Mouse (Mus musculus): Measurements from ENCODE around the gene Golm1. TPM values are rescaled to one million over a fixed set of nuclear protein-coding genes. Genes with fewer than 3 reads are reported as not detected.

Golm1 gene
- total and polyA plus RNA-seq, 2 experiments from 2014 or later, result 17.9 to 20.2 TPM

DNA sequence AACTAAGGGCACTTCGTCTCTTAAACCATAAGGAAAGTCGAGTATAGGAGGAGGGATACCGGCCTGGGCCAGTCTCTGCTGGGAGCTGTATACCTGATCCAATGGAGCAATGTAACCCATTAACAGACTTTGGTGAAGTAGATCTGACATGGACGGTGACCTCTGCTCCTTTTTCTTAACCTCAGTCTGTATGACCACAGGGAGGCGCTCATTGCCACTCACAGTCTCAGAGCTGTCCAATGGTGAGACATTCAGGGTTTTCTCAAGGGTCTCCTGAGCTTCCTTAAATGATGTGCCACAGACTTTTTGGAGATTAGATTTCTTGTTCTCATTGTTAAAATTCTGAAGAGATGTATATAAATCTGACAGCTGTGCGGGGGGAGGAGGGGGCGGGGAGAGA is 15.0 kb upstream of the Golm1 start:
- no peaks in the 10 kb centered on the region for H3K4me1 ChIP-seq (ENCODE audit: insufficient read depth, low read length)
- 89% methylated on average over 7 of the region's 7 CpGs for WGBS
- H3K4me2 ChIP-seq (ENCODE audit: low read depth, low read length), result no peak overlapping the region
- H3K4me3 ChIP-seq (ENCODE audit: low read length), result no peak overlapping the region
- H3K27me3 ChIP-seq (ENCODE audit: insufficient read depth, low read length), result no peaks in the 10 kb centered on the region
- H3K9me3 ChIP-seq (ENCODE audit: low read length), result no peaks in the 10 kb centered on the region
- ATAC-seq (no peak), DNase-seq (ENCODE audit: low spot score) (no peak)
- H3K27ac ChIP-seq, result no peak overlapping the region
- H3K9ac ChIP-seq (replicated peaks; ENCODE audit: low read length), result no peak overlapping the region
- H3K36me3 ChIP-seq (ENCODE audit: insufficient read depth, low read length), result no peaks in the 10 kb centered on the region
- no peak for TF ChIP-seq CTCF (IDR thresholded peaks at IDR 0.05; ENCODE audit: low read depth)

DNA sequence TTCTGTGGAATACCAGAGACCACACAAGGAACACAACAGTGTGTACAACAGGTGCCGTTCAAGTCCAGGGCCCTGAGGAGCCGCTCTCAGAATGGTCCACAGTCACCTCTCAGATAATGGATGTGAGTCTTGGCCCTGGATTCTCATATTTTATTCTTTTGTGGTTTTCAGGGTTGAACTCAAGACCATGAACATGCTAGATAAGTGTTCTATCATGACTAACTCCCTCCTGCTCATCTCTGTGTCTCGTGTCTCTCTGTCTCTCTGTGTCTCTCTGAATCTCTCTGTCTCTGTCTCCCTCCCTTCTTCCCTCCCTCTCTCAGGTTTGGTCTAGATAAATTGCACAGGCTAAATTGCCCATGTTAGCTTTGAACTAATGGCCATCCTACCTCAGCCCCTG is 14.2 kb upstream of the Golm1 start:
- WGBS, result 93% methylated on average over 3 of the region's 3 CpGs
- H3K27ac ChIP-seq, result no peak overlapping the region
- no peak for DNase-seq (ENCODE audit: low spot score)
- H3K4me1 ChIP-seq (ENCODE audit: insufficient read depth, low read length), result no peaks in the 10 kb centered on the region
- no peak overlapping the region for H3K4me3 ChIP-seq (ENCODE audit: low read length)
- no peak for ATAC-seq
- H3K27me3 ChIP-seq (ENCODE audit: insufficient read depth, low read length), result no peaks in the 10 kb centered on the region
- no peaks in the 10 kb centered on the region for H3K9me3 ChIP-seq (ENCODE audit: low read length)
- no peaks in the 10 kb centered on the region for H3K36me3 ChIP-seq (ENCODE audit: insufficient read depth, low read length)
- H3K4me2 ChIP-seq (ENCODE audit: low read depth, low read length), result no peak overlapping the region
- no peak overlapping the region for H3K9ac ChIP-seq (replicated peaks; ENCODE audit: low read length)
- TF ChIP-seq CTCF (IDR thresholded peaks at IDR 0.05; ENCODE audit: low read depth), result no peak

DNA sequence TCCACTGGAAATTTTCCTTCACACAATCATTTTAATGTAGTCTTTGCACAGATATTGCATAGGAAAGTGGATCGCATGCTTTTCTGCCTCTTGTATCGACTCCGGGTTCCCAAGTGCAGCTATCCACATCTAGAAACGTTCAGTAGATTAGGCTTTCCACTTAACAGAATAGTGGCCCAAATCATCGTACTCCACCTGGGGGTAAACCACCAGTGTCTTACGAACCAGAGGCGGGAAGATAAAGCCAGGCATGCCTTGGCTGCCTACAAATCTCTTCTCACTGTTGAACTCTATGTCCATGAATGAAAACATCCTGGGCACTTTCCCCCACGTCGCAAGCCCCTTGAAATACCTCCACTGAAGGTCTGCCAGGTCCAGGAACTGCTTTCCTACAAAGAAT is 13.7 kb upstream of the Golm1 start:
- H3K4me3 ChIP-seq (ENCODE audit: low read length), result no peak overlapping the region
- no peak overlapping the region for H3K27ac ChIP-seq
- no peak for DNase-seq (ENCODE audit: low spot score)
- H3K9me3 ChIP-seq (ENCODE audit: low read length), result no peaks in the 10 kb centered on the region
- H3K4me1 ChIP-seq (ENCODE audit: insufficient read depth, low read length), result no peaks in the 10 kb centered on the region
- TF ChIP-seq CTCF (IDR thresholded peaks at IDR 0.05; ENCODE audit: low read depth), result no peak
- H3K4me2 ChIP-seq (ENCODE audit: low read depth, low read length), result no peak overlapping the region
- no peaks in the 10 kb centered on the region for H3K27me3 ChIP-seq (ENCODE audit: insufficient read depth, low read length)
- 86% methylated on average over 9 of the region's 9 CpGs for WGBS
- no peaks in the 10 kb centered on the region for H3K36me3 ChIP-seq (ENCODE audit: insufficient read depth, low read length)
- no peak for ATAC-seq
- no peak overlapping the region for H3K9ac ChIP-seq (replicated peaks; ENCODE audit: low read length)

DNA sequence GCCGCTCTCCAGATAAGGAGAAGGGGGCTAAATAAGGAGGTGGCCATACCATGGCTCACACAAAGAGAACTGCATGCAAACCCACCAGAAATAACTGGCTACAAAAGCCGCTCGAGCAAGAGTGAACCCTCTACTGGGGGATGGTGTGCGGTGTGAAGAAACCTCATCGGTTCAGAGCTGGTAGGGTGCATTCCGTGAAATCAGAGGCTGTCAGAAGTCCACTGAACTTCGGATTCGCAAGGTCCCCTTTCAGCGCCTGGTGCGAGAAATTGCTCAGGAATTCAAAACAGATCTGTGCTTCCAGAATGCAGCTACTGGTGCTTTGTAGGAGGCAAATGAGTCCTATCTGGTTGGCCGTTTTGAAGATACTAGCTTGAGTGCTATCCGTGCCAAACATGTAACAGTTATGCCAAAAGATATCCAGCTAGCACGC is 12.7 kb upstream of the Golm1 start:
- DNase-seq (ENCODE audit: low spot score), result no peak
- no peaks in the 10 kb centered on the region for H3K27me3 ChIP-seq (ENCODE audit: insufficient read depth, low read length)
- no peak for TF ChIP-seq CTCF (IDR thresholded peaks at IDR 0.05; ENCODE audit: low read depth)
- no peak overlapping the region for H3K9ac ChIP-seq (replicated peaks; ENCODE audit: low read length)
- H3K27ac ChIP-seq, result no peak overlapping the region
- H3K4me3 ChIP-seq (ENCODE audit: low read length), result no peak overlapping the region
- ATAC-seq, result no peak
- H3K36me3 ChIP-seq (ENCODE audit: insufficient read depth, low read length), result no peaks in the 10 kb centered on the region
- WGBS, result 46% methylated on average over 13 of the region's 13 CpGs
- no peaks in the 10 kb centered on the region for H3K9me3 ChIP-seq (ENCODE audit: low read length)
- no peaks in the 10 kb centered on the region for H3K4me1 ChIP-seq (ENCODE audit: insufficient read depth, low read length)
- H3K4me2 ChIP-seq (ENCODE audit: low read depth, low read length), result no peak overlapping the region

DNA sequence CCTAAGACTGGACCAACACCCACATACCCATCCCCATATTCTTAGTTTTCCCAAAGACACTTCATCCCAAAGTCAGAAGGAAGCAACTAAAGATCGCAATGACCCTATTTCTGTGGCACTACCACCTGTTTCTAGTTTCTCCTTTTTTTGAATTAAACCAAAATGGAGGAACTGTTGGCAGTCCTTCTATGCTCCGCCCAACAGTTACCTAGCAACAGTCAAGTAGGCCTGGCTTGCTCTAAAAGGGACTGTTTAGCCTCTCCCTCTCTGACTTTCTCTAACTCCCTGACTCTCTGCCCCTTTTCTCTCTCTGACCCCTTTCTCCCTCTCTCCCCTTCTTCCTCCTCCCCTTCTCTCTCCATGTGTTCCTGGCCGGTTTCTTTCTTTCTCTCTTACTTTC is 9.6 kb upstream of the Golm1 start:
- 80% methylated on average over 3 of the region's 3 CpGs for WGBS
- no peak for ATAC-seq
- Histone ChIP-seq H3K9me3 (ENCODE audit: low read length) (no peaks in the 10 kb centered on the region), H3K4me1 (ENCODE audit: insufficient read depth, low read length) (no peaks in the 10 kb centered on the region), H3K4me3 (ENCODE audit: low read length) (no peak overlapping the region), H3K4me2 (ENCODE audit: low read depth, low read length) (no peak overlapping the region), H3K36me3 (ENCODE audit: insufficient read depth, low read length) (no peaks in the 10 kb centered on the region), H3K27ac (no peak overlapping the region), H3K27me3 (ENCODE audit: insufficient read depth, low read length) (no peaks in the 10 kb centered on the region), H3K9ac (replicated peaks; ENCODE audit: low read length) (no peak overlapping the region)
- no peak for TF ChIP-seq CTCF (IDR thresholded peaks at IDR 0.05; ENCODE audit: low read depth)
- DNase-seq (ENCODE audit: low spot score), result no peak

DNA sequence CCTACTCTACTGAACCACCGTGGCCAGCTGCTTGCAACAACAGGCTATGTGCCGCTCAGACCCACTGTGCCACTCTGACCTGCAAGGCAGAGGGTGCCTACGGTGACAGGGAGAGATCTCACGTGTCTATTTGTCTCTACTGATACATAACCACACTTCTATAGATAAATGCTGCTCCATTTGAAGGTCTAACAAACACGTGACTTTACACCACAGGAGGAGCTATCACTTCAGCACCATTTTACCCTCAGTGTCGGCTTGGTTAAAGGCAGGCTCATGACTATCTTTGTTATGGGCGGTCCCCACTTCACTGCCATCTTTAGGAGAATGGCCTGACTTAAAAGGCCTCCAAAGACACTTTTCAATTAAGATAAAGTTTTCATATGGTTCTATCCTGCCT is 7.0 kb upstream of the Golm1 start:
- no peak overlapping the region for H3K4me2 ChIP-seq (ENCODE audit: low read depth, low read length)
- TF ChIP-seq CTCF (IDR thresholded peaks at IDR 0.05; ENCODE audit: low read depth), result no peak
- DNase-seq (ENCODE audit: low spot score) (no peak), ATAC-seq (no peak)
- H3K4me1 ChIP-seq (ENCODE audit: insufficient read depth, low read length), result no peaks in the 10 kb centered on the region
- H3K9ac ChIP-seq (replicated peaks; ENCODE audit: low read length), result no peak overlapping the region
- H3K36me3 ChIP-seq (ENCODE audit: insufficient read depth, low read length), result no peaks in the 10 kb centered on the region
- 50% methylated on average over 7 of the region's 7 CpGs for WGBS
- H3K9me3 ChIP-seq (ENCODE audit: low read length), result no peaks in the 10 kb centered on the region
- no peak overlapping the region for H3K4me3 ChIP-seq (ENCODE audit: low read length)
- no peaks in the 10 kb centered on the region for H3K27me3 ChIP-seq (ENCODE audit: insufficient read depth, low read length)
- H3K27ac ChIP-seq, result no peak overlapping the region

DNA sequence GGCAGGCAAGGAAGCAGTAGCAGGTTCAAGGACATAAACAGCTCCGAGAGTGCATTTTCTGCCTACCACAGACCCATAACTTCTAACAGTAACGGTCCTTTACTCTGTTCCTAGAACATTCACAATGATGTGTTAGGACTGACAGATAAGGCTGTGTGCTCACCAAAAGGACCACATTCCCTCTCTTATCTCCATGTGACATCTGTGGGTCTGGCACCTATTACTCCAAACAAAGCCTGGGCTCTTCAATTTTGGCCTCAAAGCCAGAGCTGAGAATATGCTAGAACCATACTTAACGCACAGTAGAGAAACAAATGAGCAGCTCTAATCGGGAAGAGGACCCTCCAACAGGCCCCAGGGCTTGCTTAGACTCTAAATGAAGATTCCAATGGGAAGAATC is 4.3 kb upstream of the Golm1 start:
- no peak overlapping the region for H3K9ac ChIP-seq (replicated peaks; ENCODE audit: low read length)
- no peak for ATAC-seq
- H3K4me3 ChIP-seq (ENCODE audit: low read length), result no peak overlapping the region
- no peak overlapping the region for H3K4me2 ChIP-seq (ENCODE audit: low read depth, low read length)
- DNase-seq (ENCODE audit: low spot score), result no peak
- H3K27me3 ChIP-seq (ENCODE audit: insufficient read depth, low read length), result no peaks in the 10 kb centered on the region
- no peaks in the 10 kb centered on the region for H3K9me3 ChIP-seq (ENCODE audit: low read length)
- H3K36me3 ChIP-seq (ENCODE audit: insufficient read depth, low read length), result no peaks in the 10 kb centered on the region
- H3K4me1 ChIP-seq (ENCODE audit: insufficient read depth, low read length), result no peaks in the 10 kb centered on the region
- TF ChIP-seq CTCF (IDR thresholded peaks at IDR 0.05; ENCODE audit: low read depth), result no peak
- no peak overlapping the region for H3K27ac ChIP-seq
- WGBS, result 78% methylated on average over 4 of the region's 4 CpGs
